Mouse (Mus musculus): ENCODE measurements around the gene Spn. TPM values are rescaled to one million over a fixed set of nuclear protein-coding genes. Genes with fewer than 3 reads are reported as not detected.
A peak's percentile ranks its signal among the peaks of the same experiment; 100 is the strongest.

Spn gene
- polyA plus RNA-seq, 1 experiment from 2014 or later = 0.23 TPM

- peaks cover 8% of the 10 kb centered on the region for H3K4me1 ChIP-seq (replicated peaks)
- peak overlapping the region; percentile 18; the same call in 1 of the 2 replicates for H3K9ac ChIP-seq
- H3K27me3 ChIP-seq = peaks cover 9% of the 10 kb centered on the region
- no peaks in the 10 kb centered on the region for H3K9me3 ChIP-seq (replicated peaks)
- 16% methylated on average over 17 of the region's 17 CpGs for WGBS
- peak; percentile 61; the same call in 1 of the 2 replicates for ATAC-seq (replicated peaks; ENCODE audit: insufficient number of reproducible peaks, insufficient read depth, low FRiP score, low read depth)
- H3K4me3 ChIP-seq = peak overlapping the region; percentile 41
- peak overlapping the region; percentile 71 for H3K4me2 ChIP-seq
- no peaks in the 10 kb centered on the region for H3K36me3 ChIP-seq
- no peak overlapping the region for H3K27ac ChIP-seq
These were observed 32.9 kb downstream of the Spn start for GRCm38 (mm10) chr7:127104560-127105332.

GRCm38 (mm10) chr7:127103960-127104359, 33.7 kb downstream of the Spn start:
- Histone ChIP-seq H3K9me3 (replicated peaks) (no peaks in the 10 kb centered on the region), H3K27me3 (peaks cover 9% of the 10 kb centered on the region), H3K27ac (no peak overlapping the region), H3K4me1 (replicated peaks) (peaks cover 8% of the 10 kb centered on the region), H3K4me2 (no peak overlapping the region), H3K4me3 (no peak overlapping the region), H3K36me3 (no peaks in the 10 kb centered on the region), H3K9ac (no peak overlapping the region)
- no peak for ATAC-seq (replicated peaks; ENCODE audit: insufficient number of reproducible peaks, insufficient read depth, low FRiP score, low read depth)
- 57% methylated on average over 6 of the region's 6 CpGs for WGBS

GRCm38 (mm10) chr7:127102148-127102547, 35.5 kb downstream of the Spn start:
- Histone ChIP-seq H3K4me3 (no peak overlapping the region), H3K36me3 (no peaks in the 10 kb centered on the region), H3K27ac (no peak overlapping the region), H3K9ac (no peak overlapping the region), H3K9me3 (replicated peaks) (no peaks in the 10 kb centered on the region), H3K4me2 (no peak overlapping the region), H3K4me1 (replicated peaks) (peaks cover 8% of the 10 kb centered on the region), H3K27me3 (peaks cover 6% of the 10 kb centered on the region)
- 69% methylated on average over 6 of the region's 6 CpGs for WGBS
- ATAC-seq (replicated peaks; ENCODE audit: insufficient number of reproducible peaks, insufficient read depth, low FRiP score, low read depth) = no peak

GRCm38 (mm10) chr7:127101451-127102016, 36.1 kb downstream of the Spn start:
- H3K27ac ChIP-seq = no peak overlapping the region
- H3K4me3 ChIP-seq = no peak overlapping the region
- H3K4me1 ChIP-seq (replicated peaks) = peaks cover 8% of the 10 kb centered on the region
- H3K27me3 ChIP-seq = peaks cover 6% of the 10 kb centered on the region
- no peaks in the 10 kb centered on the region for H3K9me3 ChIP-seq (replicated peaks)
- ATAC-seq (replicated peaks; ENCODE audit: insufficient number of reproducible peaks, insufficient read depth, low FRiP score, low read depth) = no peak
- H3K4me2 ChIP-seq = no peak overlapping the region
- H3K9ac ChIP-seq = no peak overlapping the region
- H3K36me3 ChIP-seq = no peaks in the 10 kb centered on the region
- WGBS = 2% methylated on average over 2 of the region's 2 CpGs

- no peak overlapping the region for H3K9ac ChIP-seq
- H3K27ac ChIP-seq = no peak overlapping the region
- WGBS = 79% methylated on average over 4 of the region's 4 CpGs
- no peak overlapping the region for H3K4me3 ChIP-seq
- no peak for ATAC-seq (replicated peaks; ENCODE audit: insufficient number of reproducible peaks, insufficient read depth, low FRiP score, low read depth)
- peaks cover 5% of the 10 kb centered on the region; the same call in 1 of the 2 replicates for H3K4me1 ChIP-seq (replicated peaks)
- no peaks in the 10 kb centered on the region for H3K9me3 ChIP-seq (replicated peaks)
- no peaks in the 10 kb centered on the region for H3K36me3 ChIP-seq
- no peaks in the 10 kb centered on the region for H3K27me3 ChIP-seq
- H3K4me2 ChIP-seq = no peak overlapping the region
These were observed 38.1 kb downstream of the Spn start for GRCm38 (mm10) chr7:127099528-127099927.

GRCm38 (mm10) chr7:127098950-127099349, 38.7 kb downstream of the Spn start:
- Histone ChIP-seq H3K36me3 (no peaks in the 10 kb centered on the region), H3K27me3 (no peaks in the 10 kb centered on the region), H3K4me3 (no peak overlapping the region), H3K4me2 (no peak overlapping the region), H3K9ac (no peak overlapping the region), H3K9me3 (replicated peaks) (no peaks in the 10 kb centered on the region), H3K4me1 (replicated peaks) (no peaks in the 10 kb centered on the region; the same call in 1 of the 2 replicates), H3K27ac (no peak overlapping the region)
- 84% methylated on average over 4 of the region's 4 CpGs for WGBS
- no peak for ATAC-seq (replicated peaks; ENCODE audit: insufficient number of reproducible peaks, insufficient read depth, low FRiP score, low read depth)

GRCm38 (mm10) chr7:127098521-127098920, 39.1 kb downstream of the Spn start:
- ATAC-seq (replicated peaks; ENCODE audit: insufficient number of reproducible peaks, insufficient read depth, low FRiP score, low read depth) = no peak
- H3K27me3 ChIP-seq = no peaks in the 10 kb centered on the region
- no peak overlapping the region for H3K9ac ChIP-seq
- H3K4me1 ChIP-seq (replicated peaks) = no peaks in the 10 kb centered on the region
- WGBS = 75% methylated on average over 5 of the region's 5 CpGs
- H3K27ac ChIP-seq = no peak overlapping the region
- no peak overlapping the region for H3K4me3 ChIP-seq
- H3K9me3 ChIP-seq (replicated peaks) = no peaks in the 10 kb centered on the region
- H3K4me2 ChIP-seq = no peak overlapping the region
- H3K36me3 ChIP-seq = no peaks in the 10 kb centered on the region

GRCm38 (mm10) chr7:127096456-127096855, 41.2 kb downstream of the Spn start:
- H3K4me3 ChIP-seq = no peak overlapping the region
- WGBS = 61% methylated on average over 7 of the region's 7 CpGs
- no peak for ATAC-seq (replicated peaks; ENCODE audit: insufficient number of reproducible peaks, insufficient read depth, low FRiP score, low read depth)
- no peaks in the 10 kb centered on the region for H3K36me3 ChIP-seq
- H3K9ac ChIP-seq = no peak overlapping the region
- no peak overlapping the region for H3K4me2 ChIP-seq
- no peaks in the 10 kb centered on the region for H3K9me3 ChIP-seq (replicated peaks)
- no peaks in the 10 kb centered on the region for H3K27me3 ChIP-seq
- no peak overlapping the region for H3K27ac ChIP-seq
- no peaks in the 10 kb centered on the region for H3K4me1 ChIP-seq (replicated peaks)

- Histone ChIP-seq H3K36me3 (no peaks in the 10 kb centered on the region), H3K27ac (no peak overlapping the region), H3K4me1 (replicated peaks) (peaks cover 3% of the 10 kb centered on the region), H3K9me3 (replicated peaks) (no peaks in the 10 kb centered on the region), H3K4me2 (no peak overlapping the region), H3K27me3 (no peaks in the 10 kb centered on the region), H3K9ac (no peak overlapping the region), H3K4me3 (no peak overlapping the region)
- ATAC-seq (replicated peaks; ENCODE audit: insufficient number of reproducible peaks, insufficient read depth, low FRiP score, low read depth) = no peak
- 68% methylated on average over 3 of the region's 3 CpGs for whole genome bisulfite sequencing
These were observed 43.7 kb downstream of the Spn start for GRCm38 (mm10) chr7:127093914-127094313.

GRCm38 (mm10) chr7:127091114-127091896, 46.3 kb downstream of the Spn start, which contains the start of gene AI467606:
AI467606 (plus strand) TSS chr7:127091359.
- Histone ChIP-seq H3K27me3 (no peaks in the 10 kb centered on the region), H3K4me1 (replicated peaks) (peaks cover 6% of the 10 kb centered on the region), H3K9me3 (replicated peaks) (no peaks in the 10 kb centered on the region), H3K4me3 (peak within 1 kb of the TSS; percentile 17; the same call in 1 of the 2 replicates), H3K27ac (peak within 1 kb of the TSS; percentile 37; the same call in 1 of the 2 replicates), H3K4me2 (peak within 1 kb of the TSS; percentile 29; the same call in 1 of the 2 replicates), H3K36me3 (no peaks in the 10 kb centered on the region), H3K9ac (no peak within 1 kb of the TSS)
- peak; percentile 51 for ATAC-seq (replicated peaks; ENCODE audit: insufficient number of reproducible peaks, insufficient read depth, low FRiP score, low read depth)
- 61% methylated on average over 16 of the region's 16 CpGs for WGBS

Measured in heart, embryonic 15.5 days (tissue).